Mouse (Mus musculus) limb, embryonic 13.5 days (tissue): ENCODE results near the gene Lipe. TPM values are rescaled to one million over a fixed set of nuclear protein-coding genes. Genes with fewer than 3 reads are reported as not detected.

Experiments
- ATAC-seq: fragments of 200-750 bp; cut with Nextera tagmentation; 2 replicates; pipeline ENCODE4 v1.8.0; 2017; ENCODE audit warnings: low read depth, moderate number of reproducible peaks, moderate TSS enrichment; ENCODE audit not compliant: low FRiP score
- H3K27ac ChIP-seq: fragments of 300-500 bp; sonication (generic); 2 replicates; pipeline ENCODE4 v1.5.1; 2015; ENCODE audit warnings: inconsistent platforms, mild to moderate bottlenecking, moderate library complexity
- H3K27me3 ChIP-seq: fragments of 300-500 bp; sonication (generic); 2 replicates; pipeline ENCODE4 v1.6.1; 2015; ENCODE audit warnings: mild to moderate bottlenecking, inconsistent platforms
- H3K36me3 ChIP-seq: fragments of 300-500 bp; sonication (generic); 2 replicates; pipeline ENCODE4 v1.6.1; 2015; ENCODE audit warnings: inconsistent platforms, mild to moderate bottlenecking, moderate library complexity
- H3K4me1 ChIP-seq: fragments of 300-500 bp; sonication (generic); 2 replicates; pipeline ENCODE4 v1.6.1; 2015; ENCODE audit warnings: inconsistent platforms
- H3K4me2 ChIP-seq: fragments of 300-500 bp; sonication (generic); replicated peaks from 2 replicates; pipeline ENCODE4 v1.6.1; 2015; ENCODE audit warnings: inconsistent platforms, mild to moderate bottlenecking, moderate library complexity
- H3K4me3 ChIP-seq: fragments of 300-500 bp; sonication (generic); 2 replicates; pipeline ENCODE4 v1.5.1; 2015; ENCODE audit warnings: moderate library complexity, mild to moderate bottlenecking, inconsistent platforms
- H3K9ac ChIP-seq: fragments of 300-500 bp; sonication (generic); 2 replicates; pipeline ENCODE4 v1.6.1; 2015; ENCODE audit warnings: mild to moderate bottlenecking, inconsistent platforms
- H3K9me3 ChIP-seq: fragments of 300-500 bp; sonication (generic); 2 replicates; pipeline ENCODE4 v1.6.1; 2016; ENCODE audit warnings: inconsistent platforms
- WGBS: fragments of 180-500 bp; shearing (Covaris S2); methylation state at CpG from one replicate; pipeline ENCODE4 v1.1.7; 2015; 5-methylcytosine and 5-hydroxymethylcytosine counted together
- polyA plus RNA-seq: library from polyadenylated mRNA; unstranded; fragments of >200 nt; fragmentation: Nextera tagmentation; extraction: Ambion mirVana; gene quantifications from 2 replicates; pipeline ENCODE4 v1.2.1, GENCODE M21; 2015

Lipe gene
- polyA plus RNA-seq, 1 experiment from 2014 or later, result 11.8 TPM

DNA sequence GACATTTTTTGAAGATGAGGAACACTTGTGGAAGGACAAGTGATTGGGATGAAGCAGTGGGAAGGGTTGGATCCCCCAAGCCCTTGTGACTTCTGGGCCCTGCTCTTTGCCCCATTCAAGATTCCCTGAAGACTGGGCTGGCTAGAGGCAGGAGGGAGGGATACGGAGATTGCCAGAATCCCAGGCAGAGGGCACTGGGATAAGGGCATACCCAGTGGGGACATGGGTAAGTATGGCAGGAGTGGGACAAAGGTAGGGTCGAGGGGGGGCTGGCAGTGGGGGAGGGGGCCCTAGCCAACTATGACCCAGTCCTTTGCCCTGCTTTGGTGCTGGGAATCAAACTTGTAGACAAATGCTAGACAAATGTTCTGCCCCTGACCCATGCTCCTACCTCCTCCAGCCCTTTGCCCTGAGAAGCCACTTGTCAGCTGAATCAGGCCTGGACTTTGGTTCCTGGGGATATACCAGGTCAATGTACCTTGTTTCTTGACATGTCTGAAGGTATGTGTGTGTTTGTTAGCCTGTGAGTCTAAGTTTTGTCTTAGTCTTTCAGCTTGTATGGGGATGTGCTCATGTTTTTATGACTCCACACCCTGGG is 6.6 kb downstream of the Lipe start:
- Histone ChIP-seq H3K27ac (no peak overlapping the region), H3K36me3 (peaks cover 19% of the 10 kb centered on the region), H3K4me1 (peaks cover 43% of the 10 kb centered on the region), H3K4me2 (no peak overlapping the region), H3K9ac (no peak overlapping the region), H3K4me3 (no peak overlapping the region), H3K27me3 (no peaks in the 10 kb centered on the region), H3K9me3 (no peaks in the 10 kb centered on the region)
- 74% methylated on average over 2 of the region's 2 CpGs for WGBS
- ATAC-seq, result no peak

DNA sequence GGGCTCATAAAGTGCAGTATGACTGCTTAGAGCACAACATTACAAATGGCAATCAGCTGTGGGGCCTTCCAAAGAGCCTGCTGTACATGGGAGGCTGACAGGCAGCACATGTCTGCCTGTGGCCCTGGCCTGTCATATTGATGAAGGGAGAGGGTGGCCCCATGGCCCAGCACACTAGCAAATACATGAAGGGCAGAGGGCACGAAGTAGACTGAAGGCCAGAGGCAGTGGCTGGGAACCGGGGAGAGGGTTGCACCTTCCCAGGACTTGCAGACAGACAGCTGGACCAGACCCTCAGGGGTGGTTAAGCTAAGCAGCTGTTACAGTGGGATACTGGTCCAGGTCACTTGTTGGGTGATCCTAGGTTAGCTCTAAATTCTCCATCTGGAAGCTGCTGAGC is 7.5 kb downstream of the Lipe start:
- Histone ChIP-seq H3K4me1 (peaks cover 47% of the 10 kb centered on the region), H3K9ac (no peak overlapping the region), H3K9me3 (no peaks in the 10 kb centered on the region), H3K4me2 (no peak overlapping the region), H3K27ac (no peak overlapping the region), H3K36me3 (peaks cover 28% of the 10 kb centered on the region), H3K4me3 (no peak overlapping the region), H3K27me3 (no peaks in the 10 kb centered on the region)
- no peak for ATAC-seq
- 54% methylated on average over 2 of the region's 2 CpGs for WGBS

DNA sequence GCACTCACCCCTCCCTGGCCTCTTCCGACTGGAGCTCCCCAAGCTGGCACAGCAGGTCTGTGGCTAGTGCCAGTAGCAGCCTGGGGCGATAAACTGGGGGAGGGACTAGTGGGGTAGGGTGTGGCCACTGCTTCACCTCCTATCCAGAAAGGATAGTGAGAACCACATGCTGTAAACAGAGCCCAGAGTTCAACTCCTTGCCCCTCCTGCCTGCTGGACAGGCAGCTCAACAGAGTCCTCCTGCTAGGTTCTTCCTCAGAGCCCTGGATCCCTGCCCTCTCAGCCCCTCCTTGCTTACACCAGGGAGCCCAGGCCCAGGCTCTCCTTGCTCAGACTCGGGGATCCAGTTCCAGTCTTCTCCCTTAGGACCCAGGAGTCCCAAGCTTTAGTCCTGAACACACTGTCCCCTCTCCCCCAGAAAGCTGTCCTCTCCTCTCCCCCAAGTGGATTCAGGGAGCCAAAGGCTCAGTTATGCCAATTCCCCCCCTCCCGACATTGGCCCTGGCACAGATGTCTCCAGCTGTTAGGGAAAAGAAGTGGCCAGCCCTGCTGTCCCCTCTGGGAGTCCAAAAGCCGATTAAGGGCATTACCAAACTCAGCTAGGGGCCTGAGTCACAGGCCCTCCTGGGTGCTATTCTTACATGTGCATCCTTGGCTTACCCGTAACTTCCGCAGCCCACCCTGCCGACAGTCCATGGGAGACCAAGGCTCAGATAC is 8.3 kb downstream of the Lipe start:
- no peak for ATAC-seq
- Histone ChIP-seq H3K27ac (no peak overlapping the region), H3K9ac (peak overlapping the region; percentile 31; the same call in 1 of the 2 replicates)

DNA sequence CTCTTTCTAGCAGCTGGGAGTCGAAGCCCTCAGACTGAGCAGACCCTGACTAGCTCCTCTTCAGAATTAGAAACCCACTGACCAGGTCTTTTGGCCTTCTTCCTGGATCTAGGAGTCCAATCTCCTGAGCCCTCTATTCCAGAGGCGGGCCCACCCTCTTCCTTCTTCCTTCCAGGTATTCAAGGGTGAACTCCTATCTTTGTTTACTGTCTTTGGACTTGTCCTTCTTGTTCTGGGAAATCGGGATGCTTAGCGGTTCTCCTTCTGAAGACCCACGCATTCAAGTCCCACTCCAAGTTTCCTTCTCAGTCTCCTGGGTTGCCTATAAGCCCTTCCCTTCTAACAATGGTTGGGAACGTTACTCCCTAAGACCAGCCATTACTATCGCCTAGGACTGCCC is 9.6 kb downstream of the Lipe start:
- no peak overlapping the region for H3K4me3 ChIP-seq
- WGBS, result 89% methylated on average over 7 of the region's 7 CpGs
- peaks cover 39% of the 10 kb centered on the region for H3K4me1 ChIP-seq
- H3K4me2 ChIP-seq, result no peak overlapping the region
- no peaks in the 10 kb centered on the region for H3K9me3 ChIP-seq
- no peak overlapping the region for H3K9ac ChIP-seq
- no peak for ATAC-seq
- no peak overlapping the region for H3K27ac ChIP-seq
- H3K27me3 ChIP-seq, result no peaks in the 10 kb centered on the region
- H3K36me3 ChIP-seq, result peaks cover 48% of the 10 kb centered on the region

More for the DNA sequence above, 8.3 kb downstream of the Lipe start:
- 52% methylated on average over 8 of the region's 8 CpGs for WGBS
- Histone ChIP-seq H3K9me3 (no peaks in the 10 kb centered on the region), H3K36me3 (peaks cover 35% of the 10 kb centered on the region), H3K4me2 (no peak overlapping the region), H3K4me3 (no peak overlapping the region), H3K4me1 (peaks cover 49% of the 10 kb centered on the region), H3K27me3 (no peaks in the 10 kb centered on the region)

GRCm38 (mm10) chr7:25387811-25388440 is 10.6 kb downstream of the Lipe start:
- H3K4me1 ChIP-seq, result peaks cover 29% of the 10 kb centered on the region
- peaks cover 58% of the 10 kb centered on the region for H3K36me3 ChIP-seq

GRCm38 (mm10) chr7:25385850-25386555 is 12.5 kb downstream of the Lipe start:
- Histone ChIP-seq H3K27ac (no peak overlapping the region), H3K4me3 (no peak overlapping the region), H3K9me3 (no peaks in the 10 kb centered on the region), H3K4me2 (no peak overlapping the region), H3K36me3 (peaks cover 65% of the 10 kb centered on the region), H3K4me1 (peaks cover 20% of the 10 kb centered on the region), H3K9ac (no peak overlapping the region), H3K27me3 (no peaks in the 10 kb centered on the region)
- WGBS, result 88% methylated on average over 12 of the region's 12 CpGs
- ATAC-seq, result no peak

More at GRCm38 (mm10) chr7:25387811-25388440, 10.6 kb downstream of the Lipe start:
- no peak overlapping the region for H3K4me2 ChIP-seq
- no peaks in the 10 kb centered on the region for H3K27me3 ChIP-seq
- no peak for ATAC-seq
- H3K9me3 ChIP-seq, result no peaks in the 10 kb centered on the region
- H3K4me3 ChIP-seq, result no peak overlapping the region
- H3K9ac ChIP-seq, result no peak overlapping the region
- 95% methylated on average over 18 of the region's 18 CpGs for WGBS
- H3K27ac ChIP-seq, result no peak overlapping the region

DNA sequence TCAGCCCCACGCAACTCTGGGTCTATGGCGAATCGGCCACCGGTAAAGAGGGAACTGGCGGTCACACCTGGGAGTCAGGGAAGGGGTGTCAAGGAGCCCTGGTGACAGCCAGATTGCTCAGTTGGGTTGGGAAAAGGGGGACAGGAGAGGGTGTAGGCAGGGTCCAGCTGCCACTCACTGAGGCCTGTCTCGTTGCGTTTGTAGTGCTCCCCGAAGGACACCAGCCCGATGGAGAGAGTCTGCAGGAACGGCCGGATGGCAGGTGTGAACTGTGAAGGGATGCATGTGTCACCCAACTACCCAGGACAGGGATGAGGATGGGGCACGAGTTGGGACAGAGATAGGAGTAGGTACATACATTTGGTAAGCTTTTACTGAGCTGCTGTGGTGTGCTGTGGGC is 13.3 kb downstream of the Lipe start:
- H3K4me1 ChIP-seq, result peaks cover 20% of the 10 kb centered on the region
- no peak overlapping the region for H3K9ac ChIP-seq
- no peaks in the 10 kb centered on the region for H3K27me3 ChIP-seq
- WGBS, result 90% methylated on average over 12 of the region's 12 CpGs
- peaks cover 65% of the 10 kb centered on the region for H3K36me3 ChIP-seq
- no peaks in the 10 kb centered on the region for H3K9me3 ChIP-seq
- H3K4me2 ChIP-seq, result no peak overlapping the region
- ATAC-seq, result no peak
- H3K4me3 ChIP-seq, result no peak overlapping the region
- H3K27ac ChIP-seq, result no peak overlapping the region

- H3K36me3 ChIP-seq, result peaks cover 65% of the 10 kb centered on the region
Observed at GRCm38 (mm10) chr7:25384818-25385217, 13.7 kb downstream of the Lipe start.

DNA sequence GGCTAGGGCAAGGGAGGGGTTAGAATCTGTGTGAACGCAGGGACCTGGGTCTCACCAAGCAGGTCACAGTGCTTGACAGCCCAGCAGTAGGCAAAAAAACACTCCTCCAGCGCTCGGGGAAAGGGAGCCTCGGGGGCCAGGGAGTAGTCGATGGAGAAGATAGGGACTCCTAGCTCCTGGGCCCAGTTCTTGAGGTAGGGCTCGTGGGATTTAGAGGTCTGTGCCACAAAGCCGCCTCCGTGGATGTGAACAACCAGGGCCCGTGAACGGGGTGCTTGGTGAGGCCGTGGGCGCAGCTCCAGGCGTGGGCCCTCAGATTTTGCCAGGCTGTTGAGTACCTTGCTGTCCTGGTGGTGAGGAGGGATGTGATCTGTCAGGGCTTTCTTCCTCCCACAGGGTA is 14.2 kb downstream of the Lipe start:
- ATAC-seq, result no peak
- H3K36me3 ChIP-seq, result peaks cover 65% of the 10 kb centered on the region
- WGBS, result 89% methylated on average over 13 of the region's 13 CpGs

More at GRCm38 (mm10) chr7:25384818-25385217, 13.7 kb downstream of the Lipe start:
- no peak overlapping the region for H3K27ac ChIP-seq
- 82% methylated on average over 9 of the region's 9 CpGs for WGBS
- H3K9ac ChIP-seq, result no peak overlapping the region
- H3K4me1 ChIP-seq, result peaks cover 20% of the 10 kb centered on the region
- no peak overlapping the region for H3K4me3 ChIP-seq
- H3K9me3 ChIP-seq, result no peaks in the 10 kb centered on the region
- H3K27me3 ChIP-seq, result no peaks in the 10 kb centered on the region
- ATAC-seq, result no peak
- H3K4me2 ChIP-seq, result no peak overlapping the region

DNA sequence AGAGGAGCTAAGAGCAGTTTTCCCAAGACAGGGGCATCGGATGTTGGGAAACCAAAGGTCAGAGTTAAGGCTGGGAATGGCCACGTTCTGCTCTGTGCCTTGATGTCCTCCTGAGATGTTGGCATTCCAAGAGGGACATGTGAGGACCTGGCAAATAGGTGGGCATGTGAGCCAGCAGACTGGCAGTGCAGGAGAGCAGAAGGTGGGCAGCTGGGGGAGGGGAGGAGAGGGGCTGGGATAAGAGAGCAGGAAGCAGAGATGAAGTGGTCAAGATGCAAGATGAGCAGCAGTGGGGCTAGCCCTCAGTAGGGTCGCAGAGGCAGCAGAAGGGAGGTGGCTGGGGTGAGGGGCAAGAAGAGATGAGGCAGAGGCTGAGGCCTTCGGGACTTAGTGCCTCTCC is 14.6 kb downstream of the Lipe start:
- peaks cover 28% of the 10 kb centered on the region for H3K4me1 ChIP-seq
- H3K36me3 ChIP-seq, result peaks cover 65% of the 10 kb centered on the region
- no peak for ATAC-seq
- no peaks in the 10 kb centered on the region for H3K27me3 ChIP-seq
- no peaks in the 10 kb centered on the region for H3K9me3 ChIP-seq
- WGBS, result 84% methylated on average over 4 of the region's 4 CpGs
- no peak overlapping the region for H3K4me3 ChIP-seq
- no peak overlapping the region for H3K27ac ChIP-seq
- no peak overlapping the region for H3K9ac ChIP-seq
- H3K4me2 ChIP-seq, result no peak overlapping the region

More for the DNA sequence above, 14.2 kb downstream of the Lipe start:
- Histone ChIP-seq H3K4me1 (peaks cover 24% of the 10 kb centered on the region), H3K9ac (no peak overlapping the region), H3K27ac (no peak overlapping the region), H3K9me3 (no peaks in the 10 kb centered on the region), H3K4me3 (no peak overlapping the region), H3K4me2 (no peak overlapping the region), H3K27me3 (no peaks in the 10 kb centered on the region)

GRCm38 (mm10) chr7:25383385-25383784 is 15.1 kb downstream of the Lipe start:
- no peak for ATAC-seq
- H3K9ac ChIP-seq, result no peak overlapping the region
- peaks cover 60% of the 10 kb centered on the region for H3K36me3 ChIP-seq
- H3K4me3 ChIP-seq, result no peak overlapping the region
- WGBS, result 91% methylated on average over 7 of the region's 7 CpGs
- no peak overlapping the region for H3K27ac ChIP-seq
- H3K27me3 ChIP-seq, result no peaks in the 10 kb centered on the region
- no peaks in the 10 kb centered on the region for H3K9me3 ChIP-seq
- H3K4me1 ChIP-seq, result peaks cover 28% of the 10 kb centered on the region
- H3K4me2 ChIP-seq, result no peak overlapping the region

DNA sequence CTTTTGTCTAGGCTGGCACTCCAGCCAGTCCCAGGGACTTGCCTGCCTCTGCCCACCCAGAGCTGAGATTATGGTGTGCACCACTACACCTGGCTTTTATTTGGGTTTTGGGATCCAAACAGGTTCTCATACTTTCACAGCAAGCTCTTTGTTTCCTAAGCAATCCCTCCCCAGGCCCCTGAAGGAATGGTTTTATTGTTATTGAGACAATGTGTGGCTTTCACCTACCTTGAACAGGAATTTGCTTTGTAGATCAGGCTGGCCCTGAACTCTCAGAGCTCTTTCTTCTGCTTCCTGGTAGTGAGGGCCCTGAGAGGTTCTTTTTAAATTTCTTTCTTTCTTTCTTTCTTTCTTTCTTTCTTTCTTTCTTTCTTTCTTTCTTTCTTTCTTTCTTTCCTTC is 16.0 kb downstream of the Lipe start:
- H3K27me3 ChIP-seq, result no peaks in the 10 kb centered on the region
- H3K9ac ChIP-seq, result no peak overlapping the region
- H3K4me2 ChIP-seq, result no peak overlapping the region
- H3K4me3 ChIP-seq, result no peak overlapping the region
- H3K9me3 ChIP-seq, result no peaks in the 10 kb centered on the region
- peaks cover 52% of the 10 kb centered on the region for H3K36me3 ChIP-seq
- no peak overlapping the region for H3K27ac ChIP-seq
- ATAC-seq, result no peak
- H3K4me1 ChIP-seq, result peaks cover 28% of the 10 kb centered on the region
